Mouse (Mus musculus): ENCODE measurements around the gene Degs2. TPM values are rescaled to one million over a fixed set of nuclear protein-coding genes. Genes with fewer than 3 reads are reported as not detected.

Degs2 gene
- total RNA-seq, 2 experiments from 2014 or later, result 1.3 TPM; not detected in 1

DNA sequence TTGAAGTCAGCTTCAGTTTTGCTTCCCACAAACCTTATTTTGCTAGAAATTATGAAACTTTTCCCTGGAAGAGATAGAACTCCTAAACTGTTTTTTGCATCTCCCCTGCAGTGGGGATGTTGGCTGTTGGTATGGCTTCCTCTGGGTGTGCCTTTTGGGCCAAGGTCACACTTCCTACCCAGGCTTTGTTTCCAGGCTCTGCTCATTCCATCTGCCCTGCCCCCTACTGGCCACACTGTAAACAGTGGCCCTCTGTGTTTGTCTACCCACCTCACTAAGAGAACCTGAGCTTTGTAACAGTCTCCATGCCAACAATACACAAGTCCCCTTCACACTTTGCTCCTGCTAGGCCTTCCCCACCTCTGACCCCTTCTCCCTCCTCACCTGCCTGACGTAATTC, 44.8 kb downstream of the Degs2 start:
- ATAC-seq (replicated peaks; ENCODE audit: poor library complexity, severe bottlenecking), result peak; percentile 91

DNA sequence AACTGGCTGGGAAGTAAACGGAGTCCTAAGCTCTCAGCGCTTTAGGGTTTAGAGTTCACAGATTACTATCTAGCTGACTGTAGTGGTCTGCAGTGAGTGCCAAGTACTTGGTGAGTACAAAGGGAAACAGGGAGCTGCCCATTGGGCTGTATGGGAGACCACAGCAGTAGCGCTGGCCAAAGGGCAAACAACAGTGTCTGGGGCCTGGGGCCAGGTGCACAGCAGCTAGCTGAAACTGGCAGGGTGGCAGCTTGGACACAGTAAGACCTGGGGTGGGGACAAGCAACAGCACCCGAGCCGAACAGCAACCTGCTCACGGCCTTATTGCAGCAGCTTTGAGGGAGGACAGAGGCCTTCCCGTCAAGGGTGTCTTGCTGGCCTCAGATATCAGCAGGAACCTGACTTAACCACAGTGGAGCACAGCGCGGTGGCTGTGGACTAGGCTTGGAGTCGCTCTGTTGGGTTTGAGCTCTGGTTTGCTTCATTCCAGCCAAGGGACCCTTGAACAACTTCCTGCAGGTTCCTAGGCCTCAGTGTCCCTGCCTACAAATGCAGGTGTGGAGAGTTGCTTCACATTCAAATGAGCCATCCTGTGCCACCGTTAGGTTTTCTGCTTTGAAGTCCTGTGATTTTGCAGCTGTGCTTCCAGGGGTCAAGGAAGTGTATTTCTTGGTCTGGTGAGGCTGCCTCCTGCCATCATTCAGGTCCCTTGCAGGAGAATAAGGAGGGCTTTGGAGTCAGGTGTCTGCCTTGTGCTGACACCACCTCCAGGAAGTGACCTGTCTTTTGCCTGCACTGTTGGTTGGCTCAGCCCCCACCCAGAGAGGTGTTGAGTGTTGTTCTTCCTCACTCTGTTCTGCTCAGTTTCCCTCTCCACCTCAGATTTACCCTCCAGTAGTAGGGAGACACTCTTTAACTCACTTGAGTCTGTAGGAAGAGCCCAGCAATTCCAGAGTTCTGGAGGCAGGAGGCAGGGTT, 48.5 kb downstream of the Degs2 start:
- peak; percentile 21 for ATAC-seq (replicated peaks; ENCODE audit: poor library complexity, severe bottlenecking)

- ATAC-seq (replicated peaks; ENCODE audit: poor library complexity, severe bottlenecking), result no peak
These were observed 51.0 kb downstream of the Degs2 start for GRCm38 (mm10) chr12:108651053-108651660.

DNA sequence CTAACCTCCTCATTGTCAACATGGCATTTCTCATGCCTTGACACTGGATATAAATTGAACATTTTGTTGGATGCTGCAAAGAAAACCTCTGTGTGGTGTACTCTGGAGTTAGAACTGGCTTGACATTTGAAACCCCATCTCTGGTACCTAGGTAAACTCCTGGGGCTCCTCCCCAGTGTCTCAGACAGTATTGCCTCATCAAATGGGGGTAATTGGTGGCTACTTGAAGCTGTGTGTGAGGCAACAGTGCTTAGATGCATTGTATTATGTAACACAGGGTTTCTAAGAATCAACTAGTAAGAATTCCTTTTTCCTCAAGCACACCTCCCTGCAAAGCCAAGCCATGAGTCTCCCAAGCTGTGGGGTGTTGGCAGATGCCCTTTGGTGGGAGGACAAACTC, 54.3 kb downstream of the Degs2 start:
- peak; percentile 87 for ATAC-seq (replicated peaks; ENCODE audit: poor library complexity, severe bottlenecking)

DNA sequence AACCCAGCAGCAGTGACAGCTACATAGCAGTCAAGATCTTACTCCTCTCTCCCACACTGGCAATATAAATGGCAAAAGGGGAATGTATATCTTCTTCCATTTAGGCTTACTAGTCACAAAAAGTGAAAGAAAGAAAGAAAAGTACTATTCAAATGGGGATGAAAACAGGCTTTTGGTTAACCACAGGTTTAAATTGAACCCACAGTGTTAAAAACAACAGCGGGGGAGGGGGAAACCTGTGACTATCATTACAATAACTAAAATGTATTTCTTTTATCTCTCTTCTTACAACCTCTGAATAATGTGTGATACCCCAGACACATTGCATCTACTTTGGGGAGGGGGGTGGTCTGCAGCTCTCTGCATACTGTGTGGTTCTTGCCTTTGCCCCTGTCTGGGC, 55.9 kb downstream of the Degs2 start:
- no peak for ATAC-seq (replicated peaks; ENCODE audit: poor library complexity, severe bottlenecking)

GRCm38 (mm10) chr12:108642019-108642418, 60.1 kb downstream of the Degs2 start:
- peak; percentile 27; the same call in 1 of the 2 replicates for ATAC-seq (replicated peaks; ENCODE audit: poor library complexity, severe bottlenecking)

- peak; percentile 82 for ATAC-seq (replicated peaks; ENCODE audit: poor library complexity, severe bottlenecking)
These were observed 63.0 kb downstream of the Degs2 start for GRCm38 (mm10) chr12:108639126-108639525.

- no peak for ATAC-seq (replicated peaks; ENCODE audit: poor library complexity, severe bottlenecking)
These were observed 64.7 kb downstream of the Degs2 start for GRCm38 (mm10) chr12:108637440-108637839.

DNA sequence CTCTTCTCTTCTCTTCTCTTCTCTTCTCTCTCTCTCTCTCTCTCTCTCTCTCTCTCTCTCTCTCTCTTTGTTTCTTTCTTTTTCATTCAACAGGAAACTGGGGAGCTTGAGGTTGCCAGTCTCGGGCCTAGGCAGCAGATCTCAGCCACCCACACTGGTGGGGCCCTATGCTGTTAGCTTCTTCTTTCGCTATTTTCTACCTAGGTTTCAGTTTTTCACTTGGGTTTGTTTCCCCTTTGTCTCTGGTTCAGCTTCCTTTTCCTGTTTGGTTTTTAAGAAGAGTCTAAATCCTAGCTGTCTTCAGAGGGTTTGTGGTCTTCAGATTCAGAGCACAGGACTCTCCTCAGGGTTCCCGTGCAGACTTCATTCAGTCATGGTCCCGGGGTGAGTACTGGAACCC, 66.6 kb downstream of the Degs2 start:
- peak; percentile 18 for ATAC-seq (replicated peaks; ENCODE audit: poor library complexity, severe bottlenecking)

- ATAC-seq (replicated peaks; ENCODE audit: poor library complexity, severe bottlenecking), result no peak
These were observed 68.1 kb downstream of the Degs2 start for GRCm38 (mm10) chr12:108634031-108634430.

GRCm38 (mm10) chr12:108632501-108632900, 69.6 kb downstream of the Degs2 start:
- ATAC-seq (replicated peaks; ENCODE audit: poor library complexity, severe bottlenecking), result no peak

DNA sequence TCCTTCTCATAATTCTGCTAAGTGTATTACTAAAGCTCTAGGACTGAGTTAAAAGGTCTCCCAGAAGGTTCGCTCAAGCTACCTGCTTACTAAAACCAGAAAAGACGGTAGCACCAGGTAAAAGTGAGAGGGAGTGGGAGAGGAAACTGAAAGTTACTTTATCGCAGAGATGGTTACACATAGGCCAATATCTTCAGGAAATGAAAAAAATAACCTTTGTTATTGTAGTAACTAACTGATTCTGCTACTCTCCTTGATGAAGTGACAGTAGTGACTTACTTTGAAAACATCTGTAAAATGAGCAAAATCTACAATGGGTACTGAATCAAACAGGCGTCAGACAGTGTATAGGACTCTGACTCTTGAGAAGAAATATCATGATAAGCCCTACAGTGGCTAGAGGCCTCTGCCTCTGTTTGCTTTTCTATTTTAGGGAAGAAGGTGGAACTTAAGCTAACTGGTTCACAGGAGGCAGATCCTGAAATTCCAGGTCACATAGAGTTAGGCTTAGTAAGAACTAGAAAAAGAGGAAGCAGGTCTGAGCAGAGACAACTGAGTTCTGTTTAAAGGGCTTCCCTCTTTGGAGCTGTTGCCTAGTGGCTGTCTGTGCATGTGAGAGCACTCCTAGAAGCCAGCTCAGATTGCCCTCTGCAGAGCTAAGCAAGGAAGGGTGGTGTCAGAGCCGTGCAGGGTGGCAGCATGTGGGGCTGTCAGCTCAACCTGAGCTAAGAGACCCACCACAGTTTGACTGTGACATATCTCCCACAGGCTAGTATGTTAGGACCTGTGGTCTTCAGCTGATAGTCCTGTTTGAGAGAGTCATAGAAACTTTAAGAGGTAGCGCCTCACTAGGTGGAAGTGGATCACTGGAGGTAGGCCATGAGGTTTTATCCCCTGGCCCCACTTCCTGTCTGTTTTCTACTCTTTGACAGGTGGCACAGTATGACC, 71.1 kb downstream of the Degs2 start:
- peak; percentile 71 for ATAC-seq (replicated peaks; ENCODE audit: poor library complexity, severe bottlenecking)

GRCm38 (mm10) chr12:108629556-108629955, 72.6 kb downstream of the Degs2 start:
- ATAC-seq (replicated peaks; ENCODE audit: poor library complexity, severe bottlenecking), result peak; percentile 63

Other genes starting within 250 kb of the Degs2 start
- gene Evl, start 147.6 kb downstream of the Degs2 start, total RNA-seq (2014; fragmentation: Nextera tagmentation), result 42.1 and 57.0 TPM in 2 replicates
- gene Evl, start 147.6 kb downstream of the Degs2 start, total RNA-seq (2017), result 35.8 and 39.1 TPM in 2 replicates
- 61.2 and 69.7 TPM in 2 replicates for gene Yy1, start 90.7 kb upstream of the Degs2 start, total RNA-seq (2014; fragmentation: Nextera tagmentation)
- 54.0 and 54.6 TPM in 2 replicates for gene Yy1, start 90.7 kb upstream of the Degs2 start, total RNA-seq (2017)
- gene Slc25a29, start 133.6 kb upstream of the Degs2 start, total RNA-seq (2014; fragmentation: Nextera tagmentation), result 0.34 and 2.9 TPM in 2 replicates
- gene Slc25a29, start 133.6 kb upstream of the Degs2 start, total RNA-seq (2017), result 0.39 and 2.9 TPM in 2 replicates
- 8.6 and 10.8 TPM in 2 replicates for gene Slc25a47, start 133.7 kb upstream of the Degs2 start, total RNA-seq (2014; fragmentation: Nextera tagmentation)
- 2.4 and 5.2 TPM in 2 replicates for gene Slc25a47, start 133.7 kb upstream of the Degs2 start, total RNA-seq (2017)
- 7.9 and 16.6 TPM in 2 replicates for gene Wdr25, start 191.3 kb upstream of the Degs2 start, total RNA-seq (2014; fragmentation: Nextera tagmentation)
- 3.4 and 8.1 TPM in 2 replicates for gene Wdr25, start 191.3 kb upstream of the Degs2 start, total RNA-seq (2017)
- 27.5 and 42.9 TPM in 2 replicates for gene Wars, start 191.9 kb upstream of the Degs2 start, total RNA-seq (2014; fragmentation: Nextera tagmentation)
- gene Wars, start 191.9 kb upstream of the Degs2 start, total RNA-seq (2017), result 65.5 and 69.5 TPM in 2 replicates

Data from granulocyte monocyte progenitor cell, adult 5-6 weeks (primary cell).